Mouse (Mus musculus): ENCODE measurements around the gene Dok3.

DNA sequence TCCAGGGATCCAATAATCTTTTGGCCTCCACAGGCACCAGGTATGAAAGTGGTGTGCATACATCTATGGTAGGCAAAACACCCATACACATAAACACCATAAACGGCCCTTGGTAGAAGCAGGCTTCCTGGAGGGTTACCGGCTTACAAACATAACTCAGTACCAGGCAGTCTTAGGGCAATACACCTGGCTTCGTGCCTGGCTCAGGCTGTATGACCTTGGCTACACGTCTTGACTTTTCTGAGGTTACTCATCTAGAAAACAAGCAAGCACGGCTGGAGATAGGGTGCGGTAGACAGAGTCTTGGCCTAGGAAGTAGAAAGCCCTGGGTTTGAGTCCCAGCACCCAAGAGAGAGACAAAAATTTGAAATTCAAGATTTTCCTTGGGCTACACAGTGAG is 32.4 kb downstream of the Dok3 start:
- no peak for TF ChIP-seq CTCF (IDR thresholded peaks at IDR 0.05; ENCODE audit: extremely low read depth, insufficient read depth, insufficient read length, insufficient replicate concordance)
- TF ChIP-seq POLR2A (IDR thresholded peaks at IDR 0.05; ENCODE audit: low read depth, low read length) = no peak
